Mouse (Mus musculus) frontal cortex, postnatal 10 days (tissue): ENCODE measurements at regions not wholly inside any gene's neighbourhood (a gene's known extent, or its start where the extent isn't known, plus 50 kb on each side); places are given as distances from the start of the nearest gene placed in this dataset.

Experiments used
- DNase-seq, 2 experiments: peaks; one replicate each; pipeline ENCODE4 v3.0.0; 2022; ENCODE audit warnings: low spot score in 2 of 2, mixed read lengths in 1 of 2

DNA sequence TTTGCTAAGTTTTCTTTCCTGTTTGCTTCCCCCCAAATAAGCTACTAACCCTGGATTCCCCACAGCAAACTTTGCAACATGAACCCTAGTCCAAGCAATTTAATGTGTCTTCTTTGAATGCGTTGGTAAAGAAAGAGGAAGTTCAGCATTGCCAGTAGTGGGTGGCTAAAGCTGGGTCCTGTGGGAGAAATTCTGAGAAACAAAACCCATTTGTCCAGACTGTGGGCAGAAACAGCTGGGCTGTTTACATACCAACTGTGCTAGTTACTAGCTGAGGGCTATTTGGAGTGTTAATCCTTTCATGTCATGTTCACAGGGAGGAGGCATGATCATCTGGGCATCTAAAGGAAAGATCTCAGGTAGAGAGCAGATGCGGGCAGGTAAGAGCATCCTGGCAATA, 51.8 kb upstream of the 1190002N15Rik start:
- no peak for DNase-seq

DNA sequence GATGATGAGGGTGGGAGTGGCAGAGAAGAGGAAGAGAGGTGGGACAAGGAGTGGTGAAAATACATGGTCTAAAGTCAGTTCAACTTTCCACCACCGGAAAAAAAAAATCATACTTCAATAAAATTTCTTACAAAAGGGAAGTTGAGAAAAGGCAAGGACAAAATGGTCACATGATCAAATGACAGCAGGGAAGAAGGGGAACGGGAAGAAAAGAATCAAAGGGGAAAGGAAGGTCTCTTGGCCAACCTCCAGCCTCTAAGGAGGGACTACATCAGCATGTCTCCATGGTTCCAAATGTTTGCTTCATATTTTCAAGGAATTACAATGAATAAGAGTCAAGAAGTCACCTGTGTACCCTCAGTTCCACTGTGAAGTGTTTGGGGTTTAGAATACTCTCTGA, 64.7 kb upstream of the Slc9a9 start:
- DNase-seq = no peak

DNA sequence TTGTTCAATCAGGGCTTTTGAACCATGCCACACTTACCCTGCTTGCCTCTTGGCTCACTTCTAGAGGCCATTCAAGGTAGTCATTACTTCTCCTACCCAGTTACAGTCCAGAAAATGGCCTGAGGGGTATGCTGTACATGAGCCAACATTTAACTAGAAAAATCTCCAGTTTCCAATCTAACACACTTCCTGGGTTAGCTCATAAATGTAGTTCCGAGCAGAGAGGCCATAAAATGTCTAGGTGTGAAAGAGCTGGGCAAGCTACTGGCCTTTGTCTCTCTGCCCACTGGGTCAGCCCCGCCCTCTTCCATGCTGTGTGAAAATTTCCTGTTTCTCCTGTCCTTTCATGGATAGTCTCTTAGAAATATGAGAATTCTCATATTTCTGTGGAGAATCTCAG, 63.3 kb upstream of the Slc9a9 start:
- no peak for DNase-seq

DNA sequence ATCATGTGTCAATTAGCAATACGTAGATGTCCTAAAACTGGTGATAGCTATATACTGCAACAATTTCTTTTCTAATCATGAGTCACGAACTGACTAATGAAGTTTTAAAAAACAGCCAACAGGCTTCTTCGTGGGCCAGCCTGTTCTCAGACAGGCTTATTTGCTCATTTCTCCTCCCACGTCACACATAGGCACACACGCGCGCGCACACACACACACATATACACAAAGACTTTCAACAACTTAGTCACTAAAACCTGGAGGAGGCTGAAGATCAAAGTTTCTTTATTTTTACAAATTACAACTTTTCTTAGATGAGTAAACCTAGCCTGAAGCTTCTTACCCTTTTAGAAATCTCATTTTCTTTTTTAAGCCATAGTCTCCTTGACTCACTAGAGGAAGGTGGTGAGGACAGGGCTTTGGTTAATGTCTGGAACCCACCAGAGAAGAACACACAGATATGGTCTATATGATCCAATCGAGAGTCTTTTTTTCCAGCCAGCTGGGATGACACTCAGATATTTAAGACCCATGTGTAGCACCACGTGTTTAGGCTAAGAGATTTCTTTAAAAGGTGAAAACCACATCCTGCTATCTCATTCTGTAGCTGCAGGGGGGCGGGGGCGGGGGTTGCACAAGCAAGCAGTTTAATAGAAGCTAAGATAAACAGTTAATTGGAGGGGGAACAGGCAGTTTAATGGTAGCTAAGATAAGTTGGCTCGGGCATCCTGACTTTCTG, 62.5 kb upstream of the Slc9a9 start:
- DNase-seq = no peak

DNA sequence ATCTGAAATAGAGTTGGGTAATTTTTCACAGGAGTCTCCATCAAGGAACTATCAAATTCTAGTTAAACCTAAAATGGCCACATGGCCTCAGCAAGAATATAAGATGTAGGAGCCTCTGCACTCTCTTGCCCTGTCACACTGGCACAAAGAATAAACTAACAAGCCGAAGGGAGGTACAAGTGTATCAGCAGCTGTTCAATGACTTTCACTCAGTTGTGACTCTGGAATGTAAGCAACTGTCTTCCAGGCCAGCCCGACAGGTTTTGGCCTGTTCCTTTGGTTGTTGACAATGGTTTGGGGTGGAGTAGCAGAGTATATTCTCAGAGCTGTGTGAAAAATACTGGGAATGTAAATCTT, 62.0 kb upstream of the Slc9a9 start:
- no peak for DNase-seq

DNA sequence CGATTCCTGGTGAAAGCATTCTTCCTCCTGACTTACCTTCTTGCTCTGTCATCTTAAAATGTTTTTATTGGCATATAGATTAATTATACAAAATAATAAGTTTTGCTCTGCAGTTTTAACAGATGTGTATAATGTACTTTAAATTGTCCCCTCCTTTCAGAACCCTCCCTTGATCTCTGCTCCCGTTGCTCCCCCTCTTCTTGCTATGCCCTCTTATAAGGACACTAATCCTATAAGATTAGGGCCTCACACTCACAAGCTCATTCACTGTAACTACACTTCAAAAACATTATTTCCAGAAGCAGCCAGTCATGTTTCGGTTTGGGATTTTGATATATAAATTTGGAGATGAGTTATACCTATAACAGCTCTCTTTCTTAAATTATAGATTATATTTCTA, 59.6 kb upstream of the Slc9a9 start:
- no peak for DNase-seq

DNA sequence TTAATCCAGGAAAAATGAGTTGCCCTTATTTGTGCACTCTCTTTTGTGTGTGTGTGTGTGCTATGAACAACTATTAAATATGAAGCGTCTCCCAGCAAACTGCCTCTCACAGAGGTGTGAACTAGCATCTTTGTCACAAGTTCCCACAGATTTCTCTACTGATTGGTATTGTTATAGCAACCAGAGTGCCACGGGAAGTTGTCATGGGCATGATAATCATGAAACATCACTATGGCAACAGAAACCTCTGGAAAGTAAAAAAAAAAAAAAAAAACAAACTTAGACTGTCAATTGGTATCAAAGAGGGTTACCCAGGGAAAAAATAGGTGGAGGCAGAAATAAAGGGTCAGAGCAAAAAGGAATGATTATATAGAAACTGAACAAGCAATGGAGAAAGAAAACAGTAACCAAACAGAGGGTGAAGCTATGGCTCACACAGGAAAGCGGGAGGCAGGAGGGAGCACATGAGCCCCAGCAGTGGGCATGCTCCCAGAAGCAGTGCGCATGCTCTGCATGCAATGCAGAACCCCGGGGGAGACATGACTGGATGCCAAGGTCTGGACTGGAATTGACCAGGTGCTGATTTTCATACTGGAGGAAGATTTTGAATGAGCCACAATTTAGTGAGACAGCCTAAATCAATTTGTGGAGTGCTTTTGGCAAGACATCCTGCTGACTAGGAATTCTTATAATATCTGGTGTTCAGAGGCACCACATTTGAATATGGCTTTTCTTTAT, 58.9 kb upstream of the Slc9a9 start:
- peak; percentile 29 to 33 for DNase-seq

DNA sequence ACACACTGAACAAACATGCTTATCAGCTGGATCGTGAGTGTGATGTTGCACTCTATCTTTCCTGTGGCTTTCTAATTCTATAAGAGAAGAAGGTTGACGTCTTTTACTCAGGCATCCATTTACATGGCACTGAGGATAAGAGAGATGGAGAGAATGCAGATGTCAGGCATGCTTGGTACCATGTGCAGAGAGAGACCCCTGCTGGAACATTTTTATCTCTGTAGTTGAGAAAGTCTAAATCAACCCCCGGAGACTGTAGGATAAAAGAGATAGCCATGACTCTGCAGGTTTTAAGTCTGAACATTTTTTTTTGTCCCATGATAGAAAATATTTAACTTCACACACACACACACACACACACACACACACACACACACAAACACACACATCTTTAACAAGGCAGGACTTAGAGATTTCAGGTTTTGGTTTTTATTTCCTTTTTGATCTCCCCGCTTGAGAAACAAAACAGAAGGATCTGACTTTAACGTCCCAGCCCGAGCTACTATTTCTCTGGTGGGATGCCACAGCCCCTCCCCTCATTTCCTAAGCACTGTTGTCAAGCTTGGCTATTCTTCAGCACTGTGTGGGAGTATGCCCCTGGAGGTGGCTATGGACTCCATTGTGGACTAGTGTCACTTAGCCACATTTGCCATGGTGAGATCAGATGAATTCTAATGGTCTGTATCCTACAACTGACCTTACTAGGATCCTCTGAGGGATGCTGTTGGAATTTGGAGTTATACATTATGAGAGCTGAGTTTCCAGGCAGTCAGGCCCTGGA, 55.6 kb upstream of the Slc9a9 start:
- peak; percentile 17 to 34 for DNase-seq

DNA sequence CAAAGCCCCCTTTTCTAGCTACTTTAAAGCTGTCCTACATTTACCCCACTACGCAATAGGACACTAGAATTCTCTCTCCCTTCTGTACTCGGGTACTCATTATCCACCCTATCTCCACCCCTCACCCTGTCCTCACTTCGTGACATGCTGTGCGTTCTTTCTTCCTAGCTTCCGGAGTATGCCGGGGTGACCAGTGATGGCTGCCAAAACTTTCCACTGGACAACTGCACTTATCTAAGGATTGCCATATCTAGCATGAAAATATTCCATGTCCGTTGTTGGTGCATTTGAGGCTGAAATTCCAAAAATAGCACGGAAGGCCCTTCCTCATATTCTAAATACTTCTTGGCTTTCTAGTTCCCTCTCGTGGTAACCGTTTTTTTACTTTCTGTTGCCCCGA, 54.5 kb upstream of the Slc9a9 start:
- DNase-seq = no peak

DNA sequence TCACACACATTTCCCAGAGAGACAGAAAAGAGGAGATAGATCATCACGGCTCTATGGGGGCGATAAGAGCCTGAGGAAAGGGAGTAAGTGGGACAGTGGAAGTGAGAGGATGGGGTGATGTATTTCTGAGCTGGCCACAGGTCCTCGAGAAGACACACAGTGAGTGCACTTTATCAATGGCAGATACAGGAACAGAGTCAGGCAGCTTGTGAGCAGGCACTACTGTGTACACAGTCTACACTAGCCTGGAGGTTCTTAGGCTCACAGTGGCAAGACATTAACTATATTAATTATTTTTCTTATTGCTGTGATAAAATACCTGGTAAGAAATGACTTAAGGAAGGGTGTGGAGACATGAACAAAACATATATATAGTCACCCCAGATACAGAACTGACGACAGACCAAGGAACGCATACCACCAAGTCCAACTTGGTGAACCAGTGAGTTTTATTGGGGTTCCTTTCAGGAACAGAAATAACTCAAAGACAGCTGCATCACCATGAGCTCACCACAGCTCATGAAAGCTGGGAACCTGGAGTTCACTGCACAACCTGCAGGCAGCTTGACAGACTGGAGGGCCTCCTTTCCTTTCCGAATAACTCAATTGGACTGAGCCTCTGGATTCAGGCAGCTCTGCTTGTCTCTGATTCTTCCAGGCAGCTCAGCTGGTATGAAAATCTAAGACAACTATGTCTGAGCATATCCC, 51.5 kb upstream of the Slc9a9 start:
- no peak for DNase-seq
